Mouse (Mus musculus) ES-Bruce4 (cell line): ENCODE results near the gene Pfkfb1.

Experiments used
- CTCF ChIP-seq: IDR thresholded peaks from one replicate; pipeline ENCODE4 v1.8.1; 2011; ENCODE audit warnings: low read depth, low read length
- EP300 ChIP-seq: IDR thresholded peaks from 2 replicates; pipeline ENCODE4 v1.6.1; 2011; ENCODE audit warnings: low read depth, low read length; ENCODE audit not compliant: insufficient read depth
- POLR2A ChIP-seq: IDR thresholded peaks from one replicate; pipeline ENCODE4 v1.8.1; 2011; ENCODE audit warnings: low read length; ENCODE audit not compliant: insufficient read depth

- peak; percentile 17 for TF ChIP-seq POLR2A
- TF ChIP-seq CTCF: peak; percentile 42
- TF ChIP-seq EP300: no peak
Measured at GRCm38 (mm10) chrX:150588023-150588764, at the start of gene Pfkfb1.
